Mouse (Mus musculus): ENCODE results near the gene Llcfc1. TPM values are rescaled to one million over a fixed set of nuclear protein-coding genes. Genes with fewer than 3 reads are reported as not detected.
A peak's percentile ranks its signal among the peaks of the same experiment; 100 is the strongest.

Llcfc1 gene
- not detected in 2 replicates for total RNA-seq (2021)
- long read RNA-seq, experiment 1 = 0 reads
- long read RNA-seq, experiment 2 = 0 reads

- DNase-seq = no peak
Measured at GRCm38 (mm10) chr6:41684131-41684530, at the start of gene Llcfc1. Gene Llcfc1, plus strand, starts transcription at chr6:41684431.

GRCm38 (mm10) chr6:41635211-41635610 lies 49.0 kb upstream of the Llcfc1 start:
- no peak for DNase-seq

GRCm38 (mm10) chr6:41636178-41636577 lies 48.1 kb upstream of the Llcfc1 start, which contains the start of gene Trpv6:
Gene Trpv6, minus strand, starts transcription at chr6:41636405.
- no peak for DNase-seq

GRCm38 (mm10) chr6:41637393-41637792 lies 46.8 kb upstream of the Llcfc1 start:
- DNase-seq = no peak

- DNase-seq = no peak
Measured at GRCm38 (mm10) chr6:41637927-41638506, 46.2 kb upstream of the Llcfc1 start.

- DNase-seq = no peak
Measured at GRCm38 (mm10) chr6:41640449-41640848, 43.8 kb upstream of the Llcfc1 start.

- DNase-seq = no peak
Measured at GRCm38 (mm10) chr6:41641173-41641866, 42.9 kb upstream of the Llcfc1 start.

- DNase-seq = no peak
Measured at GRCm38 (mm10) chr6:41642765-41643164, 41.5 kb upstream of the Llcfc1 start.

- DNase-seq = no peak
Measured at GRCm38 (mm10) chr6:41643227-41643626, 41.0 kb upstream of the Llcfc1 start.

GRCm38 (mm10) chr6:41646220-41646619 lies 38.0 kb upstream of the Llcfc1 start:
- DNase-seq = no peak

GRCm38 (mm10) chr6:41646672-41647071 lies 37.6 kb upstream of the Llcfc1 start:
- DNase-seq = no peak

GRCm38 (mm10) chr6:41653173-41653572 lies 31.1 kb upstream of the Llcfc1 start:
- DNase-seq = no peak

- no peak for DNase-seq
Measured at GRCm38 (mm10) chr6:41654648-41655047, 29.6 kb upstream of the Llcfc1 start.

- DNase-seq = no peak
Measured at GRCm38 (mm10) chr6:41658487-41658886, 25.7 kb upstream of the Llcfc1 start.

GRCm38 (mm10) chr6:41662320-41662719 lies 21.9 kb upstream of the Llcfc1 start:
- peak; percentile 6 for DNase-seq

- no peak for DNase-seq
Measured at GRCm38 (mm10) chr6:41676530-41676929, 7.7 kb upstream of the Llcfc1 start.

GRCm38 (mm10) chr6:41680669-41681068 lies 3.6 kb upstream of the Llcfc1 start, which contains the start of gene Trpv5:
Gene Trpv5, minus strand, starts transcription at chr6:41680769.
- no peak for DNase-seq

GRCm38 (mm10) chr6:41681656-41682055 lies 2.6 kb upstream of the Llcfc1 start:
- no peak for DNase-seq

- DNase-seq = no peak
Measured at GRCm38 (mm10) chr6:41684911-41685310, 680 bp downstream of the Llcfc1 start.

- DNase-seq = no peak
Measured at GRCm38 (mm10) chr6:41685596-41685995, 1.4 kb downstream of the Llcfc1 start.

- DNase-seq = no peak
Measured at GRCm38 (mm10) chr6:41692200-41692599, 8.0 kb downstream of the Llcfc1 start.

- DNase-seq = no peak
Measured at GRCm38 (mm10) chr6:41694407-41694806, 10.2 kb downstream of the Llcfc1 start.

- no peak for DNase-seq
Measured at GRCm38 (mm10) chr6:41701245-41701644, 17.0 kb downstream of the Llcfc1 start.

- DNase-seq = no peak
Measured at GRCm38 (mm10) chr6:41702928-41703327, 18.7 kb downstream of the Llcfc1 start.

Measured in adrenal gland, postnatal 14 days (tissue).